Mouse (Mus musculus): ENCODE measurements at regions not wholly inside any gene's neighbourhood (a gene's known extent, or its start where the extent isn't known, plus 50 kb on each side); places are given as distances from the start of the nearest gene placed in this dataset.

- no peak overlapping the region for H3K4me3 ChIP-seq (ENCODE audit: low read depth, low read length)
- no peaks in the 10 kb centered on the region for H3K36me3 ChIP-seq (ENCODE audit: control insufficient read depth, insufficient read depth, low read length)
- no peaks in the 10 kb centered on the region for H3K9me3 ChIP-seq (ENCODE audit: control insufficient read depth, low read length)
- no peak overlapping the region for H3K27ac ChIP-seq (ENCODE audit: low read depth)
- 80% methylated on average over 8 of the region's 8 CpGs for WGBS
- ATAC-seq (replicated peaks; ENCODE audit: low FRiP score, low TSS enrichment, low read depth) = no peak
- H3K4me1 ChIP-seq (replicated peaks; ENCODE audit: control insufficient read depth, insufficient read depth, low read length) = no peaks in the 10 kb centered on the region
- H3K27me3 ChIP-seq (replicated peaks; ENCODE audit: control insufficient read depth, insufficient read depth, low read length) = no peaks in the 10 kb centered on the region
- H3K9ac ChIP-seq (ENCODE audit: low read length) = no peak overlapping the region
- DNase-seq (ENCODE audit: low spot score) = no peak
- H3K4me2 ChIP-seq (ENCODE audit: low read length) = no peak overlapping the region
Measured at GRCm38 (mm10) chr4:56127730-56128482, 595.6 kb upstream of the Klf4 start.

DNA sequence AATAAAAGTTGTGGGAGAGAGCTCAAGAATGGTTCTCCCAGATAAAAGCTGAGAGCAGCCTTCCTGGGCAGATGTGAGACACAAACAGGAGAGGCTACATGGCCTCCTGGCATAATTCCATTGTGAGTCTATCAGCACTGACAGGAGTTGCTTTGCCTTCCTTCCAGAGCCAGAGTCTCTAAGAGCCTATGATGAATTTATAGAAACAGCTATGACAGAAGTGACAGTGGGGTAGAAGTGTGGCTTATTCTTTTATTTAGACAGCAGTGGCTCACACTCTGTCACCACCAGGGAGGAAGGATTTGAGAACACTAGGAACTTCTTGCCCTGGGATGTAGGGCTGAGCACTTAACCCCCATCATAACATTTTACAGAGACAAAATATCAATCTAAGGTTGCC lies 592.2 kb upstream of the Klf4 start:
- ATAC-seq (replicated peaks; ENCODE audit: low FRiP score, low TSS enrichment, low read depth) = no peak
- no peak overlapping the region for H3K9ac ChIP-seq (ENCODE audit: low read length)
- no peak overlapping the region for H3K4me2 ChIP-seq (ENCODE audit: low read length)
- DNase-seq (ENCODE audit: low spot score) = no peak
- H3K27me3 ChIP-seq (replicated peaks; ENCODE audit: control insufficient read depth, insufficient read depth, low read length) = no peaks in the 10 kb centered on the region
- H3K27ac ChIP-seq (ENCODE audit: low read depth) = no peak overlapping the region
- H3K4me3 ChIP-seq (ENCODE audit: low read depth, low read length) = no peak overlapping the region
- H3K36me3 ChIP-seq (ENCODE audit: control insufficient read depth, insufficient read depth, low read length) = no peaks in the 10 kb centered on the region
- no peaks in the 10 kb centered on the region for H3K9me3 ChIP-seq (ENCODE audit: control insufficient read depth, low read length)
- no peaks in the 10 kb centered on the region for H3K4me1 ChIP-seq (replicated peaks; ENCODE audit: control insufficient read depth, insufficient read depth, low read length)

GRCm38 (mm10) chr4:56122198-56122597 lies 589.9 kb upstream of the Klf4 start:
- H3K9ac ChIP-seq (ENCODE audit: low read length) = no peak overlapping the region
- WGBS = 92% methylated on average over 5 of the region's 5 CpGs
- H3K27me3 ChIP-seq (replicated peaks; ENCODE audit: control insufficient read depth, insufficient read depth, low read length) = no peaks in the 10 kb centered on the region
- H3K4me2 ChIP-seq (ENCODE audit: low read length) = no peak overlapping the region
- H3K4me1 ChIP-seq (replicated peaks; ENCODE audit: control insufficient read depth, insufficient read depth, low read length) = no peaks in the 10 kb centered on the region
- no peak overlapping the region for H3K27ac ChIP-seq (ENCODE audit: low read depth)
- no peaks in the 10 kb centered on the region for H3K9me3 ChIP-seq (ENCODE audit: control insufficient read depth, low read length)
- ATAC-seq (replicated peaks; ENCODE audit: low FRiP score, low TSS enrichment, low read depth) = no peak
- DNase-seq (ENCODE audit: low spot score) = no peak
- no peaks in the 10 kb centered on the region for H3K36me3 ChIP-seq (ENCODE audit: control insufficient read depth, insufficient read depth, low read length)
- H3K4me3 ChIP-seq (ENCODE audit: low read depth, low read length) = no peak overlapping the region

DNA sequence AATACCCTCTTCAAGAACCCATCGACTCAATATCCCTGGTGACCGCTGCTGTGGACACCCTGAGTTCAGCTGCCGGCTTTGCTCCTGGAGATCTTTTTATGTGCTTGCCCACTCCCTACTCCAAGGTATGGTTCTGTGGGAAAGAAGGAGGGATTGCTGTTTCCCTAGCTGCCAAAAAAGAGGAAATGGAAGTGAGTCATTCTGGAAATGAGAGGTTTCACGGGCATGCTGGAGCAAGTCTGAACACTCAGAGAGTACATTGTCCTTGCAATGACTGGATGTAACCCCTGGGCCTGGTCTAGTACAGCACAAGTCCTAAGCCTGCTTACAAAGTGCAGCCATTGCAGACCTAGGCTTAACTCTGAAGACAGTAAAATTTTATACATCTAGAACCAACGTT lies 589.4 kb upstream of the Klf4 start:
- Histone ChIP-seq H3K27ac (ENCODE audit: low read depth) (no peak overlapping the region), H3K9ac (ENCODE audit: low read length) (no peak overlapping the region), H3K9me3 (ENCODE audit: control insufficient read depth, low read length) (no peaks in the 10 kb centered on the region), H3K36me3 (ENCODE audit: control insufficient read depth, insufficient read depth, low read length) (no peaks in the 10 kb centered on the region), H3K4me2 (ENCODE audit: low read length) (no peak overlapping the region), H3K4me3 (ENCODE audit: low read depth, low read length) (no peak overlapping the region), H3K27me3 (replicated peaks; ENCODE audit: control insufficient read depth, insufficient read depth, low read length) (no peaks in the 10 kb centered on the region), H3K4me1 (replicated peaks; ENCODE audit: control insufficient read depth, insufficient read depth, low read length) (no peaks in the 10 kb centered on the region)
- DNase-seq (ENCODE audit: low spot score) (no peak), ATAC-seq (replicated peaks; ENCODE audit: low FRiP score, low TSS enrichment, low read depth) (no peak)
- 81% methylated on average over 5 of the region's 5 CpGs for WGBS

GRCm38 (mm10) chr4:56120357-56120756 lies 588.1 kb upstream of the Klf4 start:
- H3K9ac ChIP-seq (ENCODE audit: low read length) = no peak overlapping the region
- DNase-seq (ENCODE audit: low spot score) (no peak), ATAC-seq (replicated peaks; ENCODE audit: low FRiP score, low TSS enrichment, low read depth) (no peak)
- no peaks in the 10 kb centered on the region for H3K36me3 ChIP-seq (ENCODE audit: control insufficient read depth, insufficient read depth, low read length)
- no peaks in the 10 kb centered on the region for H3K27me3 ChIP-seq (replicated peaks; ENCODE audit: control insufficient read depth, insufficient read depth, low read length)
- WGBS = 92% methylated on average over 11 of the region's 11 CpGs
- H3K4me2 ChIP-seq (ENCODE audit: low read length) = no peak overlapping the region
- no peak overlapping the region for H3K4me3 ChIP-seq (ENCODE audit: low read depth, low read length)
- no peaks in the 10 kb centered on the region for H3K4me1 ChIP-seq (replicated peaks; ENCODE audit: control insufficient read depth, insufficient read depth, low read length)
- H3K27ac ChIP-seq (ENCODE audit: low read depth) = no peak overlapping the region
- no peaks in the 10 kb centered on the region for H3K9me3 ChIP-seq (ENCODE audit: control insufficient read depth, low read length)

DNA sequence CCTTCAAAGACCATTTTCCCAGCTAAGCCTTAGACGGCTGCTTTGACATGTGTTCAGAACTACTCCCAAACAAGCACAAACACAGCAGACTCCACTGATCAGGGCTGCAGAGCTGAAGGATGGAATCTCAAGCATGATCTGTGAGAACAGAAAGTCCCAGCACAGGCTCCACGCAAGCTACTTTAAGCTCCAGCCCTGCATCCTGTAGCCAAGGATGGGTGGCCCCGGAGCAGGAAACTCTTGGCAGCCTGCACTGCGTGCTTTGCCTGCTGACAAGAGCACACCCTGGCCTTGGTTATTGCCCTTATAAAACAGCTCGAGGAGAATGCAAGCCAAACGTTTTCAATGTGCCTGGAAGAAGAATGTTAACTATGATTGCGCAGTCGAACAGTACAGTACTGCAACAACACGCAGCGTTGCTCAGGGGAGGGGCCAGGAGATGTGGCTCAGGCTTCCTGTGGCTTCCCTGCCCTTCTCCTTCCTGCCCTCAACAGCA lies 581.5 kb upstream of the Klf4 start:
- H3K9ac ChIP-seq (ENCODE audit: low read length) = peak overlapping the region; percentile 5; the same call in 1 of the 2 replicates
- no peaks in the 10 kb centered on the region for H3K36me3 ChIP-seq (ENCODE audit: control insufficient read depth, insufficient read depth, low read length)
- DNase-seq (ENCODE audit: low spot score) (peak; percentile 72), ATAC-seq (replicated peaks; ENCODE audit: low FRiP score, low TSS enrichment, low read depth) (peak; percentile 76)
- no peaks in the 10 kb centered on the region for H3K27me3 ChIP-seq (replicated peaks; ENCODE audit: control insufficient read depth, insufficient read depth, low read length)
- peaks cover 14% of the 10 kb centered on the region for H3K4me1 ChIP-seq (replicated peaks; ENCODE audit: control insufficient read depth, insufficient read depth, low read length)
- peak overlapping the region; percentile 80 for H3K27ac ChIP-seq (ENCODE audit: low read depth)
- no peak overlapping the region; the same call in 1 of the 2 replicates for H3K4me3 ChIP-seq (ENCODE audit: low read depth, low read length)
- H3K9me3 ChIP-seq (ENCODE audit: control insufficient read depth, low read length) = no peaks in the 10 kb centered on the region
- peak overlapping the region; percentile 40 for H3K4me2 ChIP-seq (ENCODE audit: low read length)
- 8% methylated on average over 10 of the region's 10 CpGs for WGBS

GRCm38 (mm10) chr4:56112931-56113700 lies 580.9 kb upstream of the Klf4 start:
- Histone ChIP-seq H3K4me1 (replicated peaks; ENCODE audit: control insufficient read depth, insufficient read depth, low read length) (peaks cover 14% of the 10 kb centered on the region), H3K9ac (ENCODE audit: low read length) (no peak overlapping the region; the same call in 1 of the 2 replicates), H3K27me3 (replicated peaks; ENCODE audit: control insufficient read depth, insufficient read depth, low read length) (no peaks in the 10 kb centered on the region), H3K36me3 (ENCODE audit: control insufficient read depth, insufficient read depth, low read length) (no peaks in the 10 kb centered on the region), H3K4me2 (ENCODE audit: low read length) (peak overlapping the region; percentile 40), H3K27ac (ENCODE audit: low read depth) (peak overlapping the region; percentile 80), H3K4me3 (ENCODE audit: low read depth, low read length) (no peak overlapping the region), H3K9me3 (ENCODE audit: control insufficient read depth, low read length) (no peaks in the 10 kb centered on the region)
- 37% methylated on average over 9 of the region's 9 CpGs for WGBS
- ATAC-seq (replicated peaks; ENCODE audit: low FRiP score, low TSS enrichment, low read depth) = no peak; the same call in 1 of the 2 replicates
- DNase-seq (ENCODE audit: low spot score) = peak; percentile 55

DNA sequence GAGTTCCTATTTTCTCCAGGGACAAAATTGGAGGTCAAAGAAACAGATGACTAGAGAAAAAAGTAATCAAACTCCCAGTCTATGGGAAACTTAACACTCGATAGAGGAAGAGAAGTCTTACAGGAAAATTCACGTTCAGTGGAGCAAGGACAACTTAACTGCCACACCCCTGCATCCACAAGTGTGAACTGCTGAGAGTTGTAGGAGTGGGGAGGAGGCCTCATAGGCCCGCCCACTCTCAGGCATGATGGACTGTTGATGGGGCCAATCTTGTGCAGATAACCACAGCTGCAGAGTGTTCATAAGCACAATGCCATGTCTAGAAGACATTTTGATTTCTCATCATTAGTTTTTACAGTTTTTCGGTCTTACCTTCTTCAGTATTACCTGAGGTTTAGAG lies 574.7 kb upstream of the Klf4 start:
- no peak for DNase-seq (ENCODE audit: low spot score)
- ATAC-seq (replicated peaks; ENCODE audit: low FRiP score, low TSS enrichment, low read depth) = no peak
- 77% methylated on average over 4 of the region's 4 CpGs for WGBS

More for the DNA sequence above, 574.7 kb upstream of the Klf4 start:
- Histone ChIP-seq H3K36me3 (ENCODE audit: control insufficient read depth, insufficient read depth, low read length) (no peaks in the 10 kb centered on the region), H3K27me3 (replicated peaks; ENCODE audit: control insufficient read depth, insufficient read depth, low read length) (no peaks in the 10 kb centered on the region), H3K9ac (ENCODE audit: low read length) (no peak overlapping the region), H3K9me3 (ENCODE audit: control insufficient read depth, low read length) (no peaks in the 10 kb centered on the region), H3K4me3 (ENCODE audit: low read depth, low read length) (no peak overlapping the region), H3K27ac (ENCODE audit: low read depth) (no peak overlapping the region), H3K4me2 (ENCODE audit: low read length) (no peak overlapping the region), H3K4me1 (replicated peaks; ENCODE audit: control insufficient read depth, insufficient read depth, low read length) (no peaks in the 10 kb centered on the region)

Measured in intestine, embryonic 14.5 days (tissue).